Mouse (Mus musculus) kidney, postnatal 25 days (tissue): Measurements from ENCODE around the gene Hist1h1e.
"Not testable (repeated sequence)": the region's sequence is repeated elsewhere in the genome, so short reads cannot be mapped to it uniquely, and the experiment has no call there.

Experiments used
- DNase-seq, 2 experiments: peaks; one replicate each; pipeline ENCODE4 v3.0.0; 2021; ENCODE audit warnings: mixed read lengths in 2 of 2

Gene Hist1h1e

GRCm38 (mm10) chr13:23591206-23591605, 31.2 kb downstream of the Hist1h1e start:
- no peak for DNase-seq

GRCm38 (mm10) chr13:23586940-23587225, 35.5 kb downstream of the Hist1h1e start:
- DNase-seq, result no peak

GRCm38 (mm10) chr13:23586099-23586939, 36.0 kb downstream of the Hist1h1e start:
- DNase-seq, result no peak

GRCm38 (mm10) chr13:23585442-23586098, 36.8 kb downstream of the Hist1h1e start:
- peak; percentile 43 to 75 for DNase-seq

GRCm38 (mm10) chr13:23585029-23585441, 37.3 kb downstream of the Hist1h1e start:
- peak; percentile 71 to 82 for DNase-seq

GRCm38 (mm10) chr13:23584331-23584730, 38.0 kb downstream of the Hist1h1e start:
- DNase-seq, result no peak

- no peak for DNase-seq
Measured at GRCm38 (mm10) chr13:23583387-23584068, 38.8 kb downstream of the Hist1h1e start.

- DNase-seq, result no peak
Measured at GRCm38 (mm10) chr13:23582219-23583056, 39.9 kb downstream of the Hist1h1e start.

- peak; percentile 96 for DNase-seq
Measured at GRCm38 (mm10) chr13:23581408-23582218, 40.7 kb downstream of the Hist1h1e start, which contains the start of gene Hist1h4d. TSS of gene Hist1h4d (plus strand) at chr13:23581598.

GRCm38 (mm10) chr13:23577835-23578234, 44.5 kb downstream of the Hist1h1e start:
- DNase-seq, result no peak

GRCm38 (mm10) chr13:23576906-23577639, 45.3 kb downstream of the Hist1h1e start:
- DNase-seq, result no peak

- DNase-seq, result no peak
Measured at GRCm38 (mm10) chr13:23576351-23576881, 45.9 kb downstream of the Hist1h1e start.

GRCm38 (mm10) chr13:23575864-23576313, 46.5 kb downstream of the Hist1h1e start:
- not testable (repeated sequence) for DNase-seq

- DNase-seq, result no peak
Measured at GRCm38 (mm10) chr13:23575271-23575851, 47.0 kb downstream of the Hist1h1e start, which contains the start of gene Hist1h3d. TSS of gene Hist1h3d (plus strand) at chr13:23575763.

- DNase-seq, result not testable (repeated sequence)
Measured at GRCm38 (mm10) chr13:23574546-23575170, 47.7 kb downstream of the Hist1h1e start.

- DNase-seq, result peak; percentile 90 to 94
Measured at GRCm38 (mm10) chr13:23573898-23574524, 48.3 kb downstream of the Hist1h1e start, which contains the start of the genes Hist1h2bf and Hist1h2ad. TSS of gene Hist1h2bf (minus strand) at chr13:23574196. TSS of gene Hist1h2ad (plus strand) at chr13:23574381.

GRCm38 (mm10) chr13:23573034-23573897, 49.1 kb downstream of the Hist1h1e start:
- not testable (repeated sequence) for DNase-seq
